Mouse (Mus musculus) small intestine, adult 2 months (tissue): ENCODE data around the gene Efcc1. TPM values are rescaled to one million over a fixed set of nuclear protein-coding genes. Genes with fewer than 3 reads are reported as not detected.
A peak's percentile ranks its signal among the peaks of the same experiment; 100 is the strongest.

Experiments used
- H3K27ac ChIP-seq: fragments of 200-500 bp; 2 replicates; pipeline ENCODE4 v1.5.1; 2012; ENCODE audit warnings: low read depth, low read length, control low read depth, inconsistent platforms; ENCODE audit not compliant: insufficient read depth
- H3K27me3 ChIP-seq: fragments of 200-500 bp; 2 replicates; pipeline ENCODE4 v1.6.1; 2012; ENCODE audit warnings: mild to moderate bottlenecking, moderate library complexity, low read length, inconsistent platforms; ENCODE audit not compliant: control insufficient read depth, insufficient read depth
- H3K36me3 ChIP-seq: fragments of 200-500 bp; 2 replicates; pipeline ENCODE4 v1.6.1; 2012; ENCODE audit warnings: mild to moderate bottlenecking, low read length, control low read depth, inconsistent platforms; ENCODE audit not compliant: control insufficient read depth, insufficient read depth
- H3K4me1 ChIP-seq: fragments of 200-500 bp; 2 replicates; pipeline ENCODE4 v1.6.1; 2012; ENCODE audit warnings: low read length, inconsistent platforms, mixed read lengths; ENCODE audit not compliant: control insufficient read depth, insufficient read depth, insufficient read length
- H3K4me3 ChIP-seq: fragments of 200-500 bp; 2 replicates; pipeline ENCODE4 v1.5.1; 2012; ENCODE audit warnings: low read depth, mild to moderate bottlenecking, control low read depth, inconsistent platforms, low read length, moderate library complexity
- CTCF ChIP-seq: fragments of 200-500 bp; IDR thresholded peaks from 2 replicates; pipeline ENCODE4 v1.5.1; 2012; ENCODE audit warnings: low read depth, mild to moderate bottlenecking, control low read depth, inconsistent platforms, low read length, moderate library complexity, mixed read lengths; ENCODE audit not compliant: insufficient replicate concordance, insufficient read length; ENCODE audit errors: extremely low read depth
- POLR2A ChIP-seq: fragments of 200-500 bp; IDR thresholded peaks from 2 replicates; pipeline ENCODE4 v1.6.1; 2012; ENCODE audit warnings: low read depth, mild to moderate bottlenecking, control low read depth, inconsistent platforms, low read length, moderate library complexity
- WGBS: fragments of 180-500 bp; shearing (Covaris S2); methylation state at CpG from one replicate; pipeline ENCODE4 v1.1.7; 2018; 5-methylcytosine and 5-hydroxymethylcytosine counted together
- polyA plus RNA-seq: library from polyadenylated mRNA; depleted of rRNA; stranded (reverse); fragments of >200 nt; gene quantifications from 2 replicates; pipeline ENCODE4 v1.2.3, GENCODE M21; 2012

Efcc1 gene
- polyA plus RNA-seq, 1 experiment: 4.0 TPM

GRCm38 (mm10) chr6:87787108-87787890 is 56.6 kb downstream of the Efcc1 start:
- Histone ChIP-seq H3K4me1 (peaks cover 49% of the 10 kb centered on the region), H3K27me3 (no peaks in the 10 kb centered on the region), H3K36me3 (peaks cover 12% of the 10 kb centered on the region), H3K27ac (0 out of 2 replicates have a peak overlapping the region, but pooled peaks have one; percentile 14), H3K4me3 (no peak overlapping the region)
- 37% methylated on average over 6 of the region's 6 CpGs for WGBS
- no peak for TF ChIP-seq POLR2A
- TF ChIP-seq CTCF: no peak

- H3K36me3 ChIP-seq: peaks cover 22% of the 10 kb centered on the region
- no peaks in the 10 kb centered on the region for H3K27me3 ChIP-seq
- H3K27ac ChIP-seq: peak overlapping the region; percentile 70; the same call in 1 of the 2 replicates
- H3K4me3 ChIP-seq: no peak overlapping the region
- WGBS: 85% methylated on average over 9 of the region's 9 CpGs
- TF ChIP-seq POLR2A (no peak), CTCF (no peak)
- H3K4me1 ChIP-seq: peaks cover 49% of the 10 kb centered on the region
These were observed 57.7 kb downstream of the Efcc1 start for GRCm38 (mm10) chr6:87788266-87788895.

- Histone ChIP-seq H3K27me3 (no peaks in the 10 kb centered on the region), H3K36me3 (peaks cover 25% of the 10 kb centered on the region), H3K4me3 (no peak overlapping the region), H3K4me1 (peaks cover 49% of the 10 kb centered on the region), H3K27ac (peak overlapping the region; percentile 70)
- WGBS: 9% methylated on average over 5 of the region's 5 CpGs
- TF ChIP-seq POLR2A (peak; percentile 38; the same call in 1 of the 2 replicates), CTCF (no peak)
These were observed 58.4 kb downstream of the Efcc1 start for GRCm38 (mm10) chr6:87788896-87789587.

- Histone ChIP-seq H3K27me3 (no peaks in the 10 kb centered on the region), H3K36me3 (peaks cover 32% of the 10 kb centered on the region), H3K4me3 (no peak overlapping the region), H3K4me1 (peaks cover 49% of the 10 kb centered on the region), H3K27ac (peak overlapping the region; percentile 70)
- WGBS: 27% methylated on average over 6 of the region's 6 CpGs
- no peak for TF ChIP-seq POLR2A
- no peak for TF ChIP-seq CTCF
These were observed 59.1 kb downstream of the Efcc1 start for GRCm38 (mm10) chr6:87789791-87790190.

- peaks cover 32% of the 10 kb centered on the region for H3K36me3 ChIP-seq
- peaks cover 44% of the 10 kb centered on the region for H3K4me1 ChIP-seq
- H3K27ac ChIP-seq: peak overlapping the region; percentile 75
- H3K4me3 ChIP-seq: no peak overlapping the region
- no peaks in the 10 kb centered on the region for H3K27me3 ChIP-seq
- 27% methylated on average over 7 of the region's 7 CpGs for WGBS
- TF ChIP-seq CTCF (no peak), POLR2A (no peak)
These were observed 60.3 kb downstream of the Efcc1 start for GRCm38 (mm10) chr6:87790779-87791480.

GRCm38 (mm10) chr6:87791826-87792225 is 61.2 kb downstream of the Efcc1 start:
- Histone ChIP-seq H3K36me3 (peaks cover 32% of the 10 kb centered on the region), H3K4me3 (no peak overlapping the region), H3K27me3 (no peaks in the 10 kb centered on the region), H3K27ac (no peak overlapping the region), H3K4me1 (peaks cover 41% of the 10 kb centered on the region)
- no peak for TF ChIP-seq CTCF
- TF ChIP-seq POLR2A: no peak
- WGBS: 89% methylated on average over 5 of the region's 5 CpGs
